Mouse (Mus musculus): Measurements from ENCODE around the gene Rtcb. TPM values are rescaled to one million over a fixed set of nuclear protein-coding genes. Genes with fewer than 3 reads are reported as not detected.

The Rtcb gene
- polyA plus RNA-seq, 1 experiment from 2014 or later: 101 TPM

DNA sequence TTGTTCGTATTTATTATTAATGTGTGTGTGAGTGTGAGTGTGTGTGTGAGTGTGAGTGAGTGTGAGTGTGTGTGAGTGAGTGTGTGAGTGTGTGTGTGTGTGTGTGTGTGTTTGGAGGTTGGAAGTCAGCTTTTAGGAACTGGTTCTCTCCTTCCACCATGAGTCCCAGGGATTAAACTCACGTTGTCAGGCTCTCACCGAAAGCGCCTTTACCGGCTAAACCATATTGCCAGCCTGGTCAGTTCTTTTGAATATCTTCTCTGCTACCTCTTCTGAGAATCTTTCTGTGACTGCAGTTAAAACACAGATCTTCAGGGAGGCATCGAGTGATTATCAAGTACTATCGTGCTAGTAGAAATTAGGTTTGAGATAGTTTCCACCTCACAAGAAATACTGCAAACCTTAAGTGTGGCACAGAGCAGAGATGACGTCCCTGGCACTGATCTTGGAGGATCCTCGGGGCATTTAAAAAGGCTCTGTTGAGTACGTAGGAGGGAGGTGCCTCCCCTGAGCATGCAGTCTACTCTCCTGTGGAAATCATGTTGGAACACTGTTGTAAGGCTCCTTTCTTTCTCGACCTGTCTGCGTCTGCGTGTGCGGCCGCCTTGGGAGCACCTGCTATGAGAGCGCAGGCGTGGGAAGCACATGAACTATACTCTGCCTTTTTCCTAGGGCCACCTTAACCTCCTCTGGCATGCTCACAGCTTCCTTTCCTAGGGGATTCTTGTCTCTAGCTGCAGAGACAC, 10.0 kb upstream of the Rtcb start:
- Histone ChIP-seq H3K4me3 (ENCODE audit: low read depth, low read length) (no peak overlapping the region), H3K27me3 (ENCODE audit: control insufficient read depth, insufficient read depth, low read length) (no peaks in the 10 kb centered on the region), H3K9me3 (ENCODE audit: control insufficient read depth, low read length) (no peaks in the 10 kb centered on the region), H3K9ac (ENCODE audit: low read length) (no peak overlapping the region), H3K4me1 (replicated peaks; ENCODE audit: control insufficient read depth, insufficient read depth) (no peaks in the 10 kb centered on the region), H3K4me2 (replicated peaks; ENCODE audit: low read depth) (no peak overlapping the region), H3K27ac (replicated peaks) (no peak overlapping the region), H3K36me3 (ENCODE audit: control insufficient read depth, insufficient read depth, low read length) (no peaks in the 10 kb centered on the region)
- 59% methylated on average over 17 of the region's 17 CpGs for WGBS
- ATAC-seq (ENCODE audit: low FRiP score, low TSS enrichment) (no peak; the same call in 1 of the 2 replicates), DNase-seq (ENCODE audit: low spot score) (no peak)
- TF ChIP-seq EP300 (optimal IDR thresholded peaks at IDR 0.05) (no peak), CTCF (IDR thresholded peaks at IDR 0.05; ENCODE audit: low read depth) (no peak)

DNA sequence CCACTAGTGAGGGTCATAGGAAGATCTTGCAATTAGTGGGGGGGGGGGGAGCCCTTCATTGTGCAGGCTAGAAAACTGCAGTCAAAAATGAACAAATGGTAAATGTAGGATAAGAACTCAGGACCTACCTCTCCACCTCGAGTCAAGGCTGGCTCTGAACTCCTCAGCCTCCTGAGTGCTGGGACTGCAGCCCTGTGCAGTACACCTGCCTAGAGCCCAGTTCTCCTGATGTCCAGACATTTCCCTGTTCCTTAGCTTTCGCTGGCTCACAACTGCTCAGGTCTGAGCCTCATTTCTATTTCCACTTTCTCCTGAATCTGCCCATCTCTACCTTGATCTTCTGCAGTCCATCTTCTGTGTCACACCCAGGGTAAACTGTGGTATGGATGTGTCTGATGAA, 8.9 kb upstream of the Rtcb start:
- no peaks in the 10 kb centered on the region for H3K9me3 ChIP-seq (ENCODE audit: control insufficient read depth, low read length)
- ATAC-seq (ENCODE audit: low FRiP score, low TSS enrichment) (no peak), DNase-seq (ENCODE audit: low spot score) (no peak)
- no peak overlapping the region for H3K4me3 ChIP-seq (ENCODE audit: low read depth, low read length)
- 56% methylated on average over 2 of the region's 2 CpGs for WGBS
- H3K27ac ChIP-seq (replicated peaks): no peak overlapping the region
- TF ChIP-seq CTCF (IDR thresholded peaks at IDR 0.05; ENCODE audit: low read depth) (no peak), EP300 (optimal IDR thresholded peaks at IDR 0.05) (no peak)
- H3K36me3 ChIP-seq (ENCODE audit: control insufficient read depth, insufficient read depth, low read length): no peaks in the 10 kb centered on the region
- no peak overlapping the region for H3K9ac ChIP-seq (ENCODE audit: low read length)
- H3K27me3 ChIP-seq (ENCODE audit: control insufficient read depth, insufficient read depth, low read length): no peaks in the 10 kb centered on the region
- no peaks in the 10 kb centered on the region for H3K4me1 ChIP-seq (replicated peaks; ENCODE audit: control insufficient read depth, insufficient read depth)
- H3K4me2 ChIP-seq (replicated peaks; ENCODE audit: low read depth): no peak overlapping the region

DNA sequence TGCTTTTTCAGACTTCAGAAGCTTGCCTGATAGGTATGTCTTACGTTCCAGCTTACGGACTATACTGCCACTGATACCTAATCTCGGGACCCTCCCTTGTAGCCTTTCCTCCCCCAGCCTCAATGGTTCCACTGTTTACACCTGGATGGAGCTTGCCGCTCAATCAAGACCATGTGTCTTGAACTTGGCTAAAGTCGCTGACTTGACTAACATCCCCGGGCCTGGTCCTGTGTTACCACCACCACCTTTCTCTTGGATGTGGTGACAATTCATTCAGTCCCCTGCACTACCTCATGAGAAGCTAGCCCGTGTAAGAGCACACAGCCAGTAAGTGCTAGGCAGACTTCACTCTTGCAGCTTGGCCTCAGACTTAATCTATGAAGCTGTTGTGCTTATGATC, 6.7 kb upstream of the Rtcb start:
- H3K9me3 ChIP-seq (ENCODE audit: control insufficient read depth, low read length): no peaks in the 10 kb centered on the region
- H3K27ac ChIP-seq (replicated peaks): no peak overlapping the region
- no peak overlapping the region for H3K4me2 ChIP-seq (replicated peaks; ENCODE audit: low read depth)
- no peak overlapping the region for H3K4me3 ChIP-seq (ENCODE audit: low read depth, low read length)
- H3K9ac ChIP-seq (ENCODE audit: low read length): no peak overlapping the region
- TF ChIP-seq EP300 (optimal IDR thresholded peaks at IDR 0.05): no peak
- TF ChIP-seq CTCF (IDR thresholded peaks at IDR 0.05; ENCODE audit: low read depth): no peak
- DNase-seq (ENCODE audit: low spot score) (no peak), ATAC-seq (ENCODE audit: low FRiP score, low TSS enrichment) (no peak)
- H3K36me3 ChIP-seq (ENCODE audit: control insufficient read depth, insufficient read depth, low read length): no peaks in the 10 kb centered on the region
- H3K4me1 ChIP-seq (replicated peaks; ENCODE audit: control insufficient read depth, insufficient read depth): no peaks in the 10 kb centered on the region
- no peaks in the 10 kb centered on the region for H3K27me3 ChIP-seq (ENCODE audit: control insufficient read depth, insufficient read depth, low read length)
- WGBS: 86% methylated on average over 7 of the region's 7 CpGs

DNA sequence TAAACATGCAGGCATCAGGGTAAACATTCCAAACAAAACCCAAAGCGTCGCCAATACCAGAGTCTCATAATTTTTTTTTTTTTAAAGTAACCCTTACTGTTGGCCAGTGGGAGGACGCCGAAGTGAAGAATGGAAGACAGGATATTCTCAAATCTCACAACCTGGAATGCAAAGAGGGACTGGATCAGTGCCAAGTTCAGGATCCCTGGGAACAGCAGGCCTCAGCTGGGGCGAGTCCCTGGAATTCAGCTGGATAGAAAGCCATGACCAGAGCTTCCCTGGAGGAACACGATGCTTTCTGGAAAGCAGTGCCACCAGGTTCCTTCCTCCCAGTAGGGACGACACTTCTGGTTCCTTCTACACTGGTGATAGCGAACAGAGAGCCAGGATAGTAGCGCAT, 5.3 kb upstream of the Rtcb start:
- Histone ChIP-seq H3K4me3 (ENCODE audit: low read depth, low read length) (no peak overlapping the region), H3K4me2 (replicated peaks; ENCODE audit: low read depth) (no peak overlapping the region), H3K27ac (replicated peaks) (no peak overlapping the region), H3K9me3 (ENCODE audit: control insufficient read depth, low read length) (no peaks in the 10 kb centered on the region), H3K9ac (ENCODE audit: low read length) (no peak overlapping the region), H3K36me3 (ENCODE audit: control insufficient read depth, insufficient read depth, low read length) (no peaks in the 10 kb centered on the region), H3K27me3 (ENCODE audit: control insufficient read depth, insufficient read depth, low read length) (no peaks in the 10 kb centered on the region), H3K4me1 (replicated peaks; ENCODE audit: control insufficient read depth, insufficient read depth) (no peaks in the 10 kb centered on the region)
- no peak for TF ChIP-seq EP300 (optimal IDR thresholded peaks at IDR 0.05)
- TF ChIP-seq CTCF (IDR thresholded peaks at IDR 0.05; ENCODE audit: low read depth): no peak
- WGBS: 42% methylated on average over 9 of the region's 9 CpGs
- no peak for DNase-seq (ENCODE audit: low spot score)
- ATAC-seq (ENCODE audit: low FRiP score, low TSS enrichment): no peak

DNA sequence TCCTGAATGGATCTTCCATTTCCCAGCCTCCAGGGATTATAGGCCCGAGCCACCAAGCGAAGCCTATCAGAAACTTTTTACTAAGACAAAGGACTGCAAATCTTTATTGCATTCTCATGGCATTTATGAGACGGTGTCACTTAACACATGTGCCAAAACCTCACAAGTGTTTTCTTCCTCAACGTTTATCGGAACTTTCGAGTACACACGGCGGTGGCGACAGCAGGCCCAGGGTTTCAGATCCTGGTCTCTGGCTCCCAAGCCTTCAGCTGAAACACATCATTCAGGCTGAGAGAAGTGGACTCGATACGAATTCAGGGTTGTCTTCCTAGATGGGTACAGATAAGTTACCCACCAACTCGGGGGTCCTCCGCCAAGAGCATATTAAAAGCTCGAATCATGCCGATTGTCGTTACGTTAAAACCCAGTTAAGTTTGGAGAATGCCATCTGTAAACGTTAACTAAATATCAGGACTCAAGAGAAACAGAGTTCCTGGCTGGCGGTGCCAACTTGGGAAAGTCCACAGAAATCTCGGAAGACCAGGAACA, 678 bp downstream of the Rtcb start:
- TF ChIP-seq EP300 (optimal IDR thresholded peaks at IDR 0.05) (no peak), CTCF (IDR thresholded peaks at IDR 0.05; ENCODE audit: low read depth) (no peak)
- 0 out of 2 replicates have a peak, but pooled peaks have one; percentile 21 for ATAC-seq (ENCODE audit: low FRiP score, low TSS enrichment)

DNA sequence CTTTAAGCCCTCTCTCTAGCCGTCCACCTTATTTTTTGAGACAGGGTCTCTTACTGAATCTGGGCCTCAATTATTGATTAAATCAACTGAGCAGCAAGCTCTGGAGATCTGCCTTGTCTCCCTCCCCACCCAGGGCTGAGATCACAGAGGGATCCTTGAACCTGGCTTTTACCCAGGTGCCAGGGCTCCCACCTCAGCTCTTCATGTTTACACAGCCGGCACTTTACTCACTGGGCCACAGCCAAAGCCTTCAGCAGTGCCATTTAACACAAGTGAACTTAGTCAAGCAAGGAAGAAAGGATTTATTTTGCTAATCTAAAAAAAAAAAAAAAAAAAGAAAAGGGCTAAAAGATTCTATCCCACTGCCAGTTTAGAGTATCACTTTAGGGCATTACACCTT, 3.2 kb downstream of the Rtcb start:
- no peaks in the 10 kb centered on the region for H3K27me3 ChIP-seq (ENCODE audit: control insufficient read depth, insufficient read depth, low read length)
- no peak overlapping the region for H3K9ac ChIP-seq (ENCODE audit: low read length)
- no peaks in the 10 kb centered on the region; the same call in 1 of the 2 replicates for H3K4me1 ChIP-seq (replicated peaks; ENCODE audit: control insufficient read depth, insufficient read depth)
- ATAC-seq (ENCODE audit: low FRiP score, low TSS enrichment): peak; percentile 38; the same call in 1 of the 2 replicates
- DNase-seq (ENCODE audit: low spot score): peak; percentile 53
- no peaks in the 10 kb centered on the region for H3K9me3 ChIP-seq (ENCODE audit: control insufficient read depth, low read length)
- no peak overlapping the region for H3K4me2 ChIP-seq (replicated peaks; ENCODE audit: low read depth)
- H3K4me3 ChIP-seq (ENCODE audit: low read depth, low read length): no peak overlapping the region
- no peak overlapping the region for H3K27ac ChIP-seq (replicated peaks)
- peaks cover 16% of the 10 kb centered on the region for H3K36me3 ChIP-seq (ENCODE audit: control insufficient read depth, insufficient read depth, low read length)
- no peak for TF ChIP-seq EP300 (optimal IDR thresholded peaks at IDR 0.05)
- TF ChIP-seq CTCF (IDR thresholded peaks at IDR 0.05; ENCODE audit: low read depth): no peak
- WGBS: 66% methylated on average over 2 of the region's 2 CpGs

More for the DNA sequence above, 678 bp downstream of the Rtcb start:
- Histone ChIP-seq H3K27me3 (ENCODE audit: control insufficient read depth, insufficient read depth, low read length) (no peaks in the 10 kb centered on the region), H3K4me1 (replicated peaks; ENCODE audit: control insufficient read depth, insufficient read depth) (no peaks in the 10 kb centered on the region; the same call in 1 of the 2 replicates), H3K4me3 (ENCODE audit: low read depth, low read length) (peak overlapping the region; percentile 95), H3K36me3 (ENCODE audit: control insufficient read depth, insufficient read depth, low read length) (peaks cover 3% of the 10 kb centered on the region; the same call in 1 of the 2 replicates), H3K9me3 (ENCODE audit: control insufficient read depth, low read length) (no peaks in the 10 kb centered on the region), H3K4me2 (replicated peaks; ENCODE audit: low read depth) (peak overlapping the region; percentile 56), H3K9ac (ENCODE audit: low read length) (peak overlapping the region; percentile 92), H3K27ac (replicated peaks) (peak overlapping the region; percentile 88)
- peak; percentile 19 for DNase-seq (ENCODE audit: low spot score)
- 2% methylated on average over 20 of the region's 20 CpGs for WGBS

Data from stomach, postnatal 0 days (tissue).